Mouse (Mus musculus): ENCODE results near the gene Tmem38a. TPM values are rescaled to one million over a fixed set of nuclear protein-coding genes. Genes with fewer than 3 reads are reported as not detected.

The Tmem38a gene
- polyA plus RNA-seq, 1 experiment from 2014 or later: 55.4 TPM

DNA sequence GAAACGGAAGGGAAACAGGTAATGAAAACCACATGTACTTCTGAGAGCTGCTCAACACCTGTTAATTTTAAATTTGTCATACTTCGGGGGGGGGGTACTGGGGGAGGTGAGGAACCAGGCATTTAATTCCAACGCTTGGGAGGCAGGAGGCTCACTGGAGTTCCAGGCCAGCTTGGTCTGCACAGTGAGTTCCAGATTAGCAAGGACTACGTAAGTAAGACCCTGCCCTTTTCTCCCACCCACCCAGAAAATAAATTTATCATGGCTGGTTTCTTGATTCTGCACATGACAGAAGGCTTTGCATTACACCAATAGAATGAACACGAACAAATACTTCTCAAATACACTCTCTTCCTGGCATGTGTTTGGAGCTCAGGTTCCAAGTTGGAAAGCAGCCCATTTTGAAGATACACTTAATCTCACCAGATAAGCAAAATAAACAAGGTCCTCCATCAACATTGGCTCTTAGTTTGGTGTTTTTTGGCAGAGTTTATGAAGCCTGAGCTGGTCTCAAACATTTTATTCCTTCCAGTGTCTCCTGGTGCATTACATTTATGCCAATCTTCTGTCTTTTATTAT lies 22.5 kb upstream of the Tmem38a start:
- H3K27me3 ChIP-seq (ENCODE audit: control insufficient read depth, insufficient read depth, low read length): no peaks in the 10 kb centered on the region
- no peak for ATAC-seq (replicated peaks; ENCODE audit: insufficient number of reproducible peaks, low FRiP score, low TSS enrichment)
- H3K27ac ChIP-seq (ENCODE audit: low read depth, low read length): peak overlapping the region; percentile 89
- 6% methylated on average over 5 of the region's 5 CpGs for WGBS (ENCODE audit: insufficient replicate concordance)
- H3K4me3 ChIP-seq (ENCODE audit: low read depth, low read length): peak overlapping the region; percentile 88
- H3K4me1 ChIP-seq (ENCODE audit: control insufficient read depth, insufficient read depth, low read length): peaks cover 13% of the 10 kb centered on the region
- H3K36me3 ChIP-seq (ENCODE audit: control insufficient read depth, insufficient read depth, low read length): peaks cover 4% of the 10 kb centered on the region
- H3K4me2 ChIP-seq: peak overlapping the region; percentile 85
- H3K9me3 ChIP-seq (replicated peaks; ENCODE audit: control insufficient read depth, low read length): no peaks in the 10 kb centered on the region
- H3K9ac ChIP-seq (ENCODE audit: low read depth, low read length): peak overlapping the region; percentile 71

DNA sequence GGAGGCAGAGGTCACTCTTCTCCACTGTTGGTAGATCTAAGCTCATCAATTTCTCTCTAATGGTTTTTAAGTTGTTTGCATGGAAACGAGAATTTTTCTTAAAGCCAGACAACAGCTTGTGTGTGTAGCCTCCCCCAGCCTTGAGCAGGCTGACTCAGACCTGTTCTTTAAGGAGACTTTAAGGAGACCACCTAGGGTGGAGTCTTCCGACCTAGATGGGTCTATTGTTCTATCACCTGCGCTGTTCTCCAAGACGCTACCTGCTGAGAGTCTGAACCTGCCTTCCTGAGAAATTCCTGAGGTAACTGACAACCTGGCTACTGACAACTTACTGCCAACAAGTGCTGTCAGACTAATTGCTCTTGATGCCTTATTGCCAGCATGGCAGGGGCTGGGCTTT lies 16.1 kb upstream of the Tmem38a start:
- H3K4me2 ChIP-seq: no peak overlapping the region
- peaks cover 15% of the 10 kb centered on the region for H3K36me3 ChIP-seq (ENCODE audit: control insufficient read depth, insufficient read depth, low read length)
- no peaks in the 10 kb centered on the region for H3K4me1 ChIP-seq (ENCODE audit: control insufficient read depth, insufficient read depth, low read length)
- ATAC-seq (replicated peaks; ENCODE audit: insufficient number of reproducible peaks, low FRiP score, low TSS enrichment): no peak
- no peak overlapping the region for H3K27ac ChIP-seq (ENCODE audit: low read depth, low read length)
- 49% methylated on average over 4 of the region's 4 CpGs for WGBS (ENCODE audit: insufficient replicate concordance)
- H3K9me3 ChIP-seq (replicated peaks; ENCODE audit: control insufficient read depth, low read length): no peaks in the 10 kb centered on the region
- no peak overlapping the region for H3K9ac ChIP-seq (ENCODE audit: low read depth, low read length)
- H3K4me3 ChIP-seq (ENCODE audit: low read depth, low read length): no peak overlapping the region
- H3K27me3 ChIP-seq (ENCODE audit: control insufficient read depth, insufficient read depth, low read length): no peaks in the 10 kb centered on the region

- no peak overlapping the region for H3K9ac ChIP-seq (ENCODE audit: low read depth, low read length)
- no peak overlapping the region for H3K27ac ChIP-seq (ENCODE audit: low read depth, low read length)
- no peaks in the 10 kb centered on the region for H3K27me3 ChIP-seq (ENCODE audit: control insufficient read depth, insufficient read depth, low read length)
- peaks cover 24% of the 10 kb centered on the region for H3K36me3 ChIP-seq (ENCODE audit: control insufficient read depth, insufficient read depth, low read length)
- no peak overlapping the region for H3K4me3 ChIP-seq (ENCODE audit: low read depth, low read length)
- ATAC-seq (replicated peaks; ENCODE audit: insufficient number of reproducible peaks, low FRiP score, low TSS enrichment): no peak
- H3K4me1 ChIP-seq (ENCODE audit: control insufficient read depth, insufficient read depth, low read length): no peaks in the 10 kb centered on the region
- H3K9me3 ChIP-seq (replicated peaks; ENCODE audit: control insufficient read depth, low read length): no peaks in the 10 kb centered on the region
- no peak overlapping the region for H3K4me2 ChIP-seq
- 55% methylated on average over 1 of the region's 1 CpGs for WGBS (ENCODE audit: insufficient replicate concordance)
Measured at GRCm38 (mm10) chr8:72561111-72561689, 10.7 kb upstream of the Tmem38a start.

DNA sequence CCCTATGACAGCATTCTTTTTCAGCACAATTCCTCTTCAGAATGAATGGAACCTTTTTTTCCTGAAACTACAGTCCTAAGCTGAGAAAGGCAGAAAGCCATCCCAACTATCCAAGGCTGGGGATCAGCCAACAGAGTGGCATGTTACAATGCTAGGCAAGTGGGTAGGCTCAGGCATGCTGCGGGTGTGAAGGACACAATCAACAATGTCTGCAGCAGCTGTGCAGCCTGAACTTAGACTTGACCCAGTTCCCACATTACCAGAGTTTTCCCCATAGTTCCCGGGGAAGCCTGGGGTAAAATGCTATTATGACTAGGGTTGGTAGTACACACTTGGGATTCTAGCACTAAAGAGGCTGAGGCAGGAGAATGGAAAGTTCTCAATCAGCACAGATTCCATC lies 5.9 kb upstream of the Tmem38a start:
- WGBS (ENCODE audit: insufficient replicate concordance): 94% methylated on average over 2 of the region's 2 CpGs
- Histone ChIP-seq H3K4me1 (ENCODE audit: control insufficient read depth, insufficient read depth, low read length) (peaks cover 9% of the 10 kb centered on the region), H3K36me3 (ENCODE audit: control insufficient read depth, insufficient read depth, low read length) (peaks cover 38% of the 10 kb centered on the region), H3K9me3 (replicated peaks; ENCODE audit: control insufficient read depth, low read length) (no peaks in the 10 kb centered on the region), H3K27ac (ENCODE audit: low read depth, low read length) (no peak overlapping the region), H3K4me2 (no peak overlapping the region), H3K27me3 (ENCODE audit: control insufficient read depth, insufficient read depth, low read length) (no peaks in the 10 kb centered on the region), H3K9ac (ENCODE audit: low read depth, low read length) (no peak overlapping the region), H3K4me3 (ENCODE audit: low read depth, low read length) (no peak overlapping the region)
- ATAC-seq (replicated peaks; ENCODE audit: insufficient number of reproducible peaks, low FRiP score, low TSS enrichment): no peak

GRCm38 (mm10) chr8:72570633-72571610 lies 933 bp upstream of the Tmem38a start, which contains the start of gene Smim7:
TSS of gene Smim7 (minus strand) at chr8:72571088.
- under 1% methylated on average over 51 of the region's 52 CpGs for WGBS (ENCODE audit: insufficient replicate concordance)
- peak within 1 kb of the TSS; percentile 76 for H3K9ac ChIP-seq (ENCODE audit: low read depth, low read length)

DNA sequence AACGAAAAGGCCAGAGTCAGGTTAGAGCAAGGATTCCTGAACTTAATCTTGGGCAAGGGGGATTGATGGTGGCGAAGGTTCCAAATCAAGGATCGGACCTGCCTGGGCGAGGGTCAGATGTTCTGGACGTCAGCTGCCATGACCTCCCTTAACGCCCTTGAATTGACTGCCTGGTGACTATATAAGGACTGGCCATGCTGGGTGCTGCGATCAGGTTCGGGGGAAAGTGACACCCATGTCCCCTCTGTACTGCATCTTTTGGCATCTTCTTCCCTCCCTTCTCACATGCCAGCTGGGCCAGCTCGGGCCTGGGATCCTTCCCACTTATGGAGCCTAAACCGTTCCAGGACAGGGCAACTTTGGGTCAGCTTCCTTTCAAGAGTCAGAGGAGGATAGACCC lies 652 bp downstream of the Tmem38a start:
- ATAC-seq (replicated peaks; ENCODE audit: insufficient number of reproducible peaks, low FRiP score, low TSS enrichment): no peak
- Histone ChIP-seq H3K36me3 (ENCODE audit: control insufficient read depth, insufficient read depth, low read length) (peaks cover 18% of the 10 kb centered on the region), H3K9ac (ENCODE audit: low read depth, low read length) (peak overlapping the region; percentile 76), H3K27me3 (ENCODE audit: control insufficient read depth, insufficient read depth, low read length) (no peaks in the 10 kb centered on the region), H3K4me3 (ENCODE audit: low read depth, low read length) (peak overlapping the region; percentile 69), H3K9me3 (replicated peaks; ENCODE audit: control insufficient read depth, low read length) (no peaks in the 10 kb centered on the region), H3K4me2 (peak overlapping the region; percentile 82), H3K4me1 (ENCODE audit: control insufficient read depth, insufficient read depth, low read length) (peaks cover 13% of the 10 kb centered on the region), H3K27ac (ENCODE audit: low read depth, low read length) (peak overlapping the region; percentile 87)
- WGBS (ENCODE audit: insufficient replicate concordance): 7% methylated on average over 10 of the region's 10 CpGs

More at GRCm38 (mm10) chr8:72570633-72571610, 933 bp upstream of the Tmem38a start, which contains the start of gene Smim7:
- peak within 1 kb of the TSS; percentile 69 for H3K4me3 ChIP-seq (ENCODE audit: low read depth, low read length)
- peaks cover 26% of the 10 kb centered on the region for H3K36me3 ChIP-seq (ENCODE audit: control insufficient read depth, insufficient read depth, low read length)
- ATAC-seq (replicated peaks; ENCODE audit: insufficient number of reproducible peaks, low FRiP score, low TSS enrichment): peak; percentile 97
- H3K4me1 ChIP-seq (ENCODE audit: control insufficient read depth, insufficient read depth, low read length): peaks cover 12% of the 10 kb centered on the region
- H3K27me3 ChIP-seq (ENCODE audit: control insufficient read depth, insufficient read depth, low read length): no peaks in the 10 kb centered on the region
- H3K27ac ChIP-seq (ENCODE audit: low read depth, low read length): peak within 1 kb of the TSS; percentile 87
- H3K4me2 ChIP-seq: peak within 1 kb of the TSS; percentile 82
- no peaks in the 10 kb centered on the region for H3K9me3 ChIP-seq (replicated peaks; ENCODE audit: control insufficient read depth, low read length)

DNA sequence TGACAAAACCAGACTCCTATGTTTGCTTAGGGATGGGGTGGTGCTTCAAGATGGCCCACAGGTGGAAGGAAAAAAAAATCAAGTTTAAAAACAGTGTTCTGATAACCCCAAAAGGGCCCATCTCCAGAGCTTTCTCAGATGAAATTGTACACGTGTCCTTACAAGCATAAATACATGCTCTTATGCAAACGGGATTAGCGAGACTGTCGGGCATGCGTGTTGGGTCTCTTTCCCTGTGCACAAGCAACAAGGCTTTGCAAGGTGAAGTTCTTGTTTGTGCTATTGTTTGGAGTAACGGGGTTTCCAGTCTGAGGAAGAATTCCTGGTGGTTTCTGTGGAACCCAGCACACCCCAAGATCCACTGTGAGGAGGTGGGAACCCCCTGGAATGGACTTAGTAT lies 1.6 kb downstream of the Tmem38a start:
- no peaks in the 10 kb centered on the region for H3K27me3 ChIP-seq (ENCODE audit: control insufficient read depth, insufficient read depth, low read length)
- 87% methylated on average over 6 of the region's 6 CpGs for WGBS (ENCODE audit: insufficient replicate concordance)
- peak overlapping the region; percentile 69; the same call in 1 of the 2 replicates for H3K4me3 ChIP-seq (ENCODE audit: low read depth, low read length)
- H3K36me3 ChIP-seq (ENCODE audit: control insufficient read depth, insufficient read depth, low read length): peaks cover 10% of the 10 kb centered on the region
- H3K9ac ChIP-seq (ENCODE audit: low read depth, low read length): no peak overlapping the region
- no peak overlapping the region for H3K27ac ChIP-seq (ENCODE audit: low read depth, low read length)
- peaks cover 22% of the 10 kb centered on the region for H3K4me1 ChIP-seq (ENCODE audit: control insufficient read depth, insufficient read depth, low read length)
- H3K9me3 ChIP-seq (replicated peaks; ENCODE audit: control insufficient read depth, low read length): no peaks in the 10 kb centered on the region
- peak overlapping the region; percentile 82 for H3K4me2 ChIP-seq
- ATAC-seq (replicated peaks; ENCODE audit: insufficient number of reproducible peaks, low FRiP score, low TSS enrichment): no peak

DNA sequence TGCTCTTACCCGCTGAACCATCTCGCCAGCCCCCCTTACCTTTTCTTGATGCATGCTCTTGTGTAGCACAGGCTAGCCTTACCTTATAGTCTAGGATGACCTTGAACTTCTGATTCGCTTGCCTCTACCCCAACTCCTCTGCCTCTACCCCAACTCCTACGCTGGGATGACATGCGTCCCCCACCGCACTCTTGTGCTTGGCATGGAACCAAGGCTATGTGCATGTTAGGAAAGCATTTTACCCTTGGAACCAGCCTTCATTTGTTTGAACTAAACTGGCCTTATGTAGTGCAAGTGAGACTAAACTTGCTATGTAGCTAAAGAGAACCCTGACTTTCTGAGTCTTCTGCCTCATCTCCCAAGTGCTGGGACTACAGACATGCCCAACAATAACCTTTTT lies 4.1 kb downstream of the Tmem38a start:
- Histone ChIP-seq H3K36me3 (ENCODE audit: control insufficient read depth, insufficient read depth, low read length) (no peaks in the 10 kb centered on the region; the same call in 1 of the 2 replicates), H3K27me3 (ENCODE audit: control insufficient read depth, insufficient read depth, low read length) (no peaks in the 10 kb centered on the region), H3K27ac (ENCODE audit: low read depth, low read length) (no peak overlapping the region), H3K9ac (ENCODE audit: low read depth, low read length) (no peak overlapping the region), H3K4me1 (ENCODE audit: control insufficient read depth, insufficient read depth, low read length) (peaks cover 19% of the 10 kb centered on the region; the same call in 1 of the 2 replicates), H3K9me3 (replicated peaks; ENCODE audit: control insufficient read depth, low read length) (no peaks in the 10 kb centered on the region), H3K4me3 (ENCODE audit: low read depth, low read length) (no peak overlapping the region), H3K4me2 (no peak overlapping the region)
- WGBS (ENCODE audit: insufficient replicate concordance): 90% methylated on average over 6 of the region's 6 CpGs
- ATAC-seq (replicated peaks; ENCODE audit: insufficient number of reproducible peaks, low FRiP score, low TSS enrichment): no peak

Data from heart, embryonic 11.5 days (tissue).